Mouse (Mus musculus): ENCODE results near the gene Txndc8.

GRCm38 (mm10) chr4:57967195-57967594 is 41.7 kb downstream of the Txndc8 start:
- TF ChIP-seq CTCF (IDR thresholded peaks at IDR 0.05; ENCODE audit: low read depth) (no peak), EP300 (IDR thresholded peaks at IDR 0.05; ENCODE audit: low read depth) (no peak)

Data from liver, embryonic 14.5 days (tissue).